In the genomic region with DNA sequence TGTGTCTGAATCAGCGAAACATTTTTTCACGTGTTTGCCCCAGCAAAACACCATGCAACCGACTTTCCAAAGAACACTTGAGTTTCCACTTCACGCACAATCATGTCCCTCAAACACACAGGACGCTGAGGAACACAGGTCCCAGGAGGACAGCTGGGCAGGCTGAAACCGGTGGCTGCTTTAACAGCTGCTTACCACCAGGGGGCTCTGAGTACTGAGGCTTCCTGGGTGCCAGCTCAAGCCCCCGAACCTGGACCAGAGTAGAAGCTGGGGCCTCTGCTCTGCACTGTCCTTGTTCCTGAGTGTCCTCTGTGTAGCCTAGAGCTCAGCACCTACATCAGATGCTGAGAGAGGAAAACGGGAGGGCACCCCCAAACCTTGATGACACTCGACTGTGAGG, we compare ENCODE assay signal across 7 mouse cellular contexts.
DNase-seq lines count a peak whose midpoint lies in the region; ATAC-seq and TF ChIP-seq lines count a peak whose summit lies in the region.

No protein-coding gene starts in this region.

- H3K4me2 ChIP-seq in kidney, postnatal 0 days (ENCODE audit: low read length) = no peak overlapping the region
- no peak overlapping the region for H3K4me2 ChIP-seq in kidney, embryonic 15.5 days
- H3K4me2 ChIP-seq in CH12.LX (ENCODE audit: insufficient read depth, low read depth, poor library complexity, severe bottlenecking) = no peak overlapping the region
- H3K4me2 ChIP-seq in neural tube, embryonic 11.5 days (ENCODE audit: low read depth) = no peak overlapping the region

- in situ Hi-C loops in CH12.LX (cut with MboI; ENCODE audit: low pct_ligation_motif_present, low pct_unique_long_range_greater_than_20kb, low sequenced_read_pairs) = no loop called here

- TF ChIP-seq POLR2A in CH12.LX (IDR thresholded peaks at IDR 0.05; ENCODE audit: low read depth, low read length) = no peak

- H3K4me3 ChIP-seq in kidney, postnatal 0 days (replicated peaks; ENCODE audit: low read depth, low read length) = no peak overlapping the region
- H3K4me3 ChIP-seq in kidney, embryonic 15.5 days (replicated peaks) = no peak overlapping the region
- H3K4me3 ChIP-seq in CH12.LX (replicated peaks in 1 of 3; ENCODE audit: low read depth in 2 of 3, low read length in 2 of 3, poor library complexity in 1 of 3) = no peak overlapping the region
- H3K4me3 ChIP-seq in neural tube, embryonic 11.5 days (ENCODE audit: low read depth, low read length) = no peak overlapping the region

- H3K4me1 ChIP-seq in kidney, postnatal 0 days (replicated peaks; ENCODE audit: insufficient read depth, low read length) = no peaks in the 10 kb centered on the region
- H3K4me1 ChIP-seq in kidney, embryonic 15.5 days = peaks cover 28% of the 10 kb centered on the region
- H3K4me1 ChIP-seq in CH12.LX (ENCODE audit: control insufficient read depth in 1 of 2, insufficient read depth in 2 of 2) = no peaks in the 10 kb centered on the region
- no peaks in the 10 kb centered on the region for H3K4me1 ChIP-seq in neural tube, embryonic 11.5 days (ENCODE audit: control insufficient read depth, insufficient read depth, low read length)

- dilution Hi-C loops in CH12.LX (cut with MboI; ENCODE audit: extremely low pct_ligation_motif_present, extremely low pct_unique_long_range_greater_than_20kb, low sequenced_read_pairs) = no loop called here

- no peaks in the 10 kb centered on the region for H3K36me3 ChIP-seq in kidney, postnatal 0 days (ENCODE audit: insufficient read depth, low read length)
- H3K36me3 ChIP-seq in kidney, embryonic 15.5 days = no peaks in the 10 kb centered on the region
- no peaks in the 10 kb centered on the region for H3K36me3 ChIP-seq in CH12.LX (replicated peaks in 1 of 2; ENCODE audit: control insufficient read depth in 1 of 2, insufficient read depth in 1 of 2, low read length in 1 of 2)
- H3K36me3 ChIP-seq in neural tube, embryonic 11.5 days (ENCODE audit: control insufficient read depth, insufficient read depth, low read length) = no peaks in the 10 kb centered on the region

- 49% methylated on average over 9 of the region's 9 CpGs for WGBS in kidney, postnatal 0 days
- 44% methylated on average over 9 of the region's 9 CpGs for WGBS in kidney, embryonic 15.5 days
- WGBS in neural tube, embryonic 11.5 days = 43% methylated on average over 9 of the region's 9 CpGs

- no peaks in the 10 kb centered on the region for H3K9me3 ChIP-seq in kidney, postnatal 0 days (replicated peaks; ENCODE audit: low read length)
- no peaks in the 10 kb centered on the region for H3K9me3 ChIP-seq in kidney, embryonic 15.5 days (replicated peaks)
- H3K9me3 ChIP-seq in CH12.LX (replicated peaks; ENCODE audit: low read length) = peaks cover 9% of the 10 kb centered on the region
- no peaks in the 10 kb centered on the region for H3K9me3 ChIP-seq in neural tube, embryonic 11.5 days (ENCODE audit: control insufficient read depth, low read length)

- H3K27me3 ChIP-seq in kidney, postnatal 0 days (ENCODE audit: insufficient read depth, low read length) = peaks cover 8% of the 10 kb centered on the region; the same call in 1 of the 2 replicates
- H3K27me3 ChIP-seq in kidney, embryonic 15.5 days = peaks cover 78% of the 10 kb centered on the region
- H3K27me3 ChIP-seq in CH12.LX (replicated peaks) = peaks cover 53% of the 10 kb centered on the region
- no peaks in the 10 kb centered on the region for H3K27me3 ChIP-seq in neural tube, embryonic 11.5 days (ENCODE audit: control insufficient read depth, insufficient read depth, low read length)

- peak; percentile 0; the same call in 1 of the 2 replicates for TF ChIP-seq RAD21 in CH12.LX (IDR thresholded peaks at IDR 0.05; ENCODE audit: low read depth, low read length)

- no peak overlapping the region for H3K27ac ChIP-seq in kidney, postnatal 0 days
- H3K27ac ChIP-seq in kidney, embryonic 15.5 days = no peak overlapping the region
- H3K27ac ChIP-seq in CH12.LX (ENCODE audit: insufficient read depth, low read depth) = no peak overlapping the region
- H3K27ac ChIP-seq in neural tube, embryonic 11.5 days (ENCODE audit: low read depth, low read length) = no peak overlapping the region

- TF ChIP-seq CTCF in kidney, postnatal 0 days (IDR thresholded peaks at IDR 0.05; ENCODE audit: low read depth) = peak; percentile 81
- TF ChIP-seq CTCF in CH12.LX (conservative IDR thresholded peaks at IDR 0.05 in 1 of 2, IDR thresholded peaks at IDR 0.05 in 1 of 2; ENCODE audit: low read depth in 2 of 2, low read length in 2 of 2) = peak; percentile 31 to 39; a peak in 3 of 4 replicates

- no peak for TF ChIP-seq EP300 in CH12.LX (IDR thresholded peaks at IDR 0.05; ENCODE audit: low read length)

- DNase-seq in kidney, postnatal 0 days (ENCODE audit: low spot score) = peak; percentile 69
- DNase-seq in CH12.LX (ENCODE audit: extremely low read depth) = peak; percentile 13
- DNase-seq in Muller cell, postnatal 12 days (ENCODE audit: inconsistent ontology term) = peak; percentile 24
- DNase-seq in neural tube, embryonic 11.5 days (ENCODE audit: low spot score) = peak; percentile 46

- H3K9ac ChIP-seq in kidney, postnatal 0 days (ENCODE audit: low read depth, low read length) = no peak overlapping the region
- no peak overlapping the region for H3K9ac ChIP-seq in kidney, embryonic 15.5 days
- no peak overlapping the region for H3K9ac ChIP-seq in CH12.LX (ENCODE audit: insufficient read depth, low read depth)
- H3K9ac ChIP-seq in neural tube, embryonic 11.5 days (ENCODE audit: low read length) = no peak overlapping the region

- no peak for ATAC-seq in kidney, postnatal 0 days (replicated peaks; ENCODE audit: low FRiP score, low read depth)
- no peak for ATAC-seq in kidney, embryonic 15.5 days (replicated peaks; ENCODE audit: low FRiP score)
- peak; percentile 77 for ATAC-seq in granulocyte monocyte progenitor cell, adult 5-6 weeks (replicated peaks; ENCODE audit: poor library complexity, severe bottlenecking)
- ATAC-seq in neural tube, embryonic 11.5 days (ENCODE audit: insufficient read depth, low FRiP score, low TSS enrichment) = no peak
- ATAC-seq in activated CD4-positive, CD25-positive, alpha-beta regulatory T cell, adult 4 months = no peak

- H3K79me2 ChIP-seq in CH12.LX (replicated peaks; ENCODE audit: control insufficient read depth, extremely low read depth, insufficient read depth, poor library complexity, severe bottlenecking) = no peaks in the 10 kb centered on the region

TF ChIP-seq in CH12.LX, 34 proteins besides CTCF, POLR2A, EP300 and RAD21:
- no peak for TF ChIP-seq MAZ (IDR thresholded peaks at IDR 0.05; ENCODE audit: low read depth, low read length)
- TF ChIP-seq ELF1 (IDR thresholded peaks at IDR 0.05; ENCODE audit: low read depth, low read length) = no peak
- TF ChIP-seq SMC3 (IDR thresholded peaks at IDR 0.05; ENCODE audit: low read depth, low read length) = peak; percentile 16; the same call in 1 of the 2 replicates
- TF ChIP-seq USF2 (conservative IDR thresholded peaks at IDR 0.05; ENCODE audit: low read depth, low read length) = no peak
- TF ChIP-seq UBTF (IDR thresholded peaks at IDR 0.05; ENCODE audit: low read depth, low read length) = no peak
- TF ChIP-seq ZMIZ1 (IDR thresholded peaks at IDR 0.05; ENCODE audit: low read depth, low read length) = no peak
- TF ChIP-seq JUN (IDR thresholded peaks at IDR 0.05; ENCODE audit: insufficient read depth, low read depth, low read length) = no peak
- no peak for TF ChIP-seq ZC3H11A (IDR thresholded peaks at IDR 0.05; ENCODE audit: low read depth, low read length)

Comparison
In these comparisons a context has a peak if more than half of its experiments do, and no peak if none do; other contexts are left out.
1. DNase-seq: peak in every context shown above with its lines; median percentile 69 in kidney, postnatal 0 days; 46 in neural tube, embryonic 11.5 days; 24 in Muller cell, postnatal 12 days; 13 in CH12.LX.